ENCODE assay signal across 8 mouse cellular contexts in the genomic region with DNA sequence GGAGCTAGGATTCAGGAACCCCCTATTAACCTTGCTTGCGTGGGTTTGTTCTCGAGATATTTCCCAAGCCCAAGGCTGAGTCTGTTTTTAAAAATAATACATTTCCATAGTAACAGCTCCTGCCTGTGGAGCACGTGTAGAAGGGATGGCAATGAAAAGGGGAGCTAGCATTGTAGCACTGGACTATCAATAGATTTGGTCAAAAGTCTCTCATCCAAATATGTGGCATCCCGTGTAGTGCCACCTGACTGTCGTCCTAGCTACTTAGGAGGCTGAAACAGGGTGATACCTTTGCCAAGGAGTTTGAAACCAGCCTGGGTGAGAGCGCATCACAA. TPM values are rescaled to one million over a fixed set of nuclear protein-coding genes. Genes with fewer than 3 reads are reported as not detected.
A peak's percentile ranks its signal among the peaks of the same experiment; 100 is the strongest.
DNase-seq lines count a peak whose midpoint lies in the region; ATAC-seq and TF ChIP-seq lines count a peak whose summit lies in the region.

No protein-coding gene starts in this region.

- peak overlapping the region; percentile 100 for H3K4me3 ChIP-seq in gastrocnemius, adult 2 months
- H3K4me3 ChIP-seq in spleen, adult 2 months (ENCODE audit: extremely low read depth, insufficient read depth, insufficient read length) = peak overlapping the region; percentile 25; the same call in 1 of the 2 replicates
- peak overlapping the region; percentile 93 for H3K4me3 ChIP-seq in limb, embryonic 13.5 days
- peak overlapping the region; percentile 91 for H3K4me3 ChIP-seq in stomach, embryonic 16.5 days (replicated peaks; ENCODE audit: low read length)

- intact Hi-C loops in gastrocnemius, adult 2 months (cut with DNase I) = loop anchor here (1.0 kb wide), 1 partner anchor 14 kb away; a partner anchor contains a TSS

- DNase-seq in gastrocnemius, adult 2 months = no peak
- DNase-seq in gastrocnemius, adult 8-10 months (ENCODE audit: low spot score in 2 of 2) = no peak
- DNase-seq in spleen, adult 2 months (ENCODE audit: low read depth in 1 of 2, low spot score in 2 of 2) = no peak
- no peak for DNase-seq in spleen, adult 18-20 months
- no peak for DNase-seq in kidney, adult 18-20 months
- no peak for DNase-seq in spleen, postnatal 10 days (ENCODE audit: low spot score in 2 of 2)

- H3K27me3 ChIP-seq in spleen, adult 2 months (ENCODE audit: control insufficient read depth, insufficient read depth, low read length) = no peaks in the 10 kb centered on the region
- H3K27me3 ChIP-seq in limb, embryonic 13.5 days = 0 out of 2 replicates have a peak, but pooled peaks cover 3% of the 10 kb centered on the region
- H3K27me3 ChIP-seq in stomach, embryonic 16.5 days (ENCODE audit: control insufficient read depth, insufficient read depth, low read length) = no peaks in the 10 kb centered on the region

- H3K36me3 ChIP-seq in spleen, adult 2 months (ENCODE audit: control insufficient read depth, insufficient read depth, low read length) = peaks cover 6% of the 10 kb centered on the region
- H3K36me3 ChIP-seq in limb, embryonic 13.5 days = peaks cover 14% of the 10 kb centered on the region
- H3K36me3 ChIP-seq in stomach, embryonic 16.5 days (ENCODE audit: control insufficient read depth, insufficient read depth, low read length) = no peaks in the 10 kb centered on the region

- TF ChIP-seq CTCF in gastrocnemius, adult 2 months (IDR thresholded peaks at IDR 0.05) = no peak
- TF ChIP-seq CTCF in spleen, adult 2 months (IDR thresholded peaks at IDR 0.05; ENCODE audit: extremely low read depth, insufficient read depth, insufficient read length, insufficient replicate concordance) = no peak

- H3K4me1 ChIP-seq in spleen, adult 2 months (ENCODE audit: control insufficient read depth, insufficient read depth, insufficient read length) = peaks cover 9% of the 10 kb centered on the region
- peaks cover 28% of the 10 kb centered on the region for H3K4me1 ChIP-seq in limb, embryonic 13.5 days
- peaks cover 20% of the 10 kb centered on the region for H3K4me1 ChIP-seq in stomach, embryonic 16.5 days (ENCODE audit: control insufficient read depth, insufficient read depth, low read length)

- H3K27ac ChIP-seq in gastrocnemius, adult 2 months = peak overlapping the region; percentile 93
- peak overlapping the region; percentile 1; the same call in 1 of the 2 replicates for H3K27ac ChIP-seq in spleen, adult 2 months (ENCODE audit: insufficient read depth, low read length)
- peak overlapping the region; percentile 61; the same call in 1 of the 2 replicates for H3K27ac ChIP-seq in limb, embryonic 13.5 days
- H3K27ac ChIP-seq in stomach, embryonic 16.5 days (ENCODE audit: low read length) = peak overlapping the region; percentile 81

- H3K4me2 ChIP-seq in limb, embryonic 13.5 days (replicated peaks) = peak overlapping the region; percentile 96
- peak overlapping the region; percentile 74 for H3K4me2 ChIP-seq in stomach, embryonic 16.5 days (ENCODE audit: low read depth, low read length)

- no peak for ATAC-seq in limb, embryonic 13.5 days (ENCODE audit: low FRiP score, low read depth)
- ATAC-seq in stomach, embryonic 16.5 days (ENCODE audit: insufficient read depth, low FRiP score) = peak; percentile 1; the same call in 1 of the 2 replicates

- WGBS in spleen, adult 2 months = 24% methylated on average over 6 of the region's 6 CpGs
- 22% methylated on average over 6 of the region's 6 CpGs for WGBS in limb, embryonic 13.5 days
- WGBS in stomach, embryonic 16.5 days = 14% methylated on average over 6 of the region's 6 CpGs

- no peaks in the 10 kb centered on the region for H3K9me3 ChIP-seq in limb, embryonic 13.5 days
- H3K9me3 ChIP-seq in stomach, embryonic 16.5 days (replicated peaks; ENCODE audit: control insufficient read depth, low read length) = no peaks in the 10 kb centered on the region

- peak overlapping the region; percentile 54 for H3K9ac ChIP-seq in limb, embryonic 13.5 days
- H3K9ac ChIP-seq in stomach, embryonic 16.5 days (ENCODE audit: low read length) = peak overlapping the region; percentile 66

- TF ChIP-seq POLR2A in spleen, adult 2 months (IDR thresholded peaks at IDR 0.05; ENCODE audit: low read depth, low read length) = no peak

RNA-seq across cellular contexts. Expression of a gene that starts 0.7 kb away (rescaled TPM):
- 10 to 100 TPM; 14.9 to 17.8 TPM for total RNA-seq in gastrocnemius, adult 2 months (2021)
- 10 to 100 TPM; 10.4 to 18.9 (median 15.2) TPM for total RNA-seq in gastrocnemius, adult 8-10 months (2022)
- polyA plus RNA-seq in spleen, adult 2 months (2012; rRNA removed) = 28.0 and 38.5 TPM in 2 replicates
- polyA plus RNA-seq in limb, embryonic 13.5 days (2015; fragmentation: Nextera tagmentation; extraction: Ambion mirVana) = 6.8 and 7.8 TPM in 2 replicates
- polyA plus RNA-seq in stomach, embryonic 16.5 days (2015; fragmentation: Nextera tagmentation; extraction: Ambion mirVana) = 6.7 and 8.0 TPM in 2 replicates

RNA-seq across cellular contexts. Expression of a gene that starts 5.1 kb away (rescaled TPM):
- 10 to 100 TPM; 12.3 to 14.1 TPM for total RNA-seq in gastrocnemius, adult 2 months (2021)
- 10 to 100 TPM; 10.9 to 14.8 (median 13.0) TPM for total RNA-seq in gastrocnemius, adult 8-10 months (2022)
- polyA plus RNA-seq in spleen, adult 2 months (2012; rRNA removed) = 24.0 and 25.2 TPM in 2 replicates
- polyA plus RNA-seq in limb, embryonic 13.5 days (2015; fragmentation: Nextera tagmentation; extraction: Ambion mirVana) = 40.2 and 40.5 TPM in 2 replicates
- 32.0 and 40.6 TPM in 2 replicates for polyA plus RNA-seq in stomach, embryonic 16.5 days (2015; fragmentation: Nextera tagmentation; extraction: Ambion mirVana)

RNA-seq across cellular contexts. Expression of a gene that starts 13.7 kb away (rescaled TPM):
- 1 to 10 TPM; 8.4 to 8.7 TPM for total RNA-seq in gastrocnemius, adult 2 months (2021)
- 10 to 100 TPM in 1 of 4 experiments, 1 to 10 TPM in 3; 7.8 to 10.3 (median 8.7) TPM for total RNA-seq in gastrocnemius, adult 8-10 months (2022)
- 117 and 258 TPM in 2 replicates for polyA plus RNA-seq in spleen, adult 2 months (2012; rRNA removed)
- 382 and 390 TPM in 2 replicates for polyA plus RNA-seq in limb, embryonic 13.5 days (2015; fragmentation: Nextera tagmentation; extraction: Ambion mirVana)
- polyA plus RNA-seq in stomach, embryonic 16.5 days (2015; fragmentation: Nextera tagmentation; extraction: Ambion mirVana) = 203 and 218 TPM in 2 replicates

RNA-seq across cellular contexts. Expression of a gene that starts 15.3 kb away (rescaled TPM):
- 1 to 10 TPM; 6.3 to 6.8 TPM for total RNA-seq in gastrocnemius, adult 2 months (2021)
- 1 to 10 TPM; 4.5 to 9.6 (median 7.2) TPM for total RNA-seq in gastrocnemius, adult 8-10 months (2022)
- polyA plus RNA-seq in spleen, adult 2 months (2012; rRNA removed) = 24.7 and 25.2 TPM in 2 replicates
- polyA plus RNA-seq in limb, embryonic 13.5 days (2015; fragmentation: Nextera tagmentation; extraction: Ambion mirVana) = 26.1 and 29.6 TPM in 2 replicates
- polyA plus RNA-seq in stomach, embryonic 16.5 days (2015; fragmentation: Nextera tagmentation; extraction: Ambion mirVana) = 21.2 and 23.6 TPM in 2 replicates

RNA-seq across cellular contexts. Expression of a gene that starts 23.3 kb away (rescaled TPM):
- 10 to 100 TPM; 21.9 to 29.1 TPM for total RNA-seq in gastrocnemius, adult 2 months (2021)
- 10 to 100 TPM; 24.2 to 26.1 (median 25.2) TPM for total RNA-seq in gastrocnemius, adult 8-10 months (2022)
- 121 and 147 TPM in 2 replicates for polyA plus RNA-seq in spleen, adult 2 months (2012; rRNA removed)
- polyA plus RNA-seq in limb, embryonic 13.5 days (2015; fragmentation: Nextera tagmentation; extraction: Ambion mirVana) = 111 and 116 TPM in 2 replicates
- polyA plus RNA-seq in stomach, embryonic 16.5 days (2015; fragmentation: Nextera tagmentation; extraction: Ambion mirVana) = 162 and 170 TPM in 2 replicates

Comparison
In these comparisons a context has a peak if more than half of its experiments do, and no peak if none do; other contexts are left out.
1. H3K27ac ChIP-seq: peak in every context shown above with its lines; median percentile 93 in gastrocnemius, adult 2 months; 81 in stomach, embryonic 16.5 days; 61 in limb, embryonic 13.5 days; 1 in spleen, adult 2 months.
2. H3K4me3 ChIP-seq: peak in every context shown above with its lines; median percentile 100 in gastrocnemius, adult 2 months; 93 in limb, embryonic 13.5 days; 91 in stomach, embryonic 16.5 days; 25 in spleen, adult 2 months.